Comparison of ENCODE assay signal across 10 mouse cellular contexts in genomic region chrX:144688142-144688206, GRCm38 (mm10). TPM values are rescaled to one million over a fixed set of nuclear protein-coding genes. Genes with fewer than 3 reads are reported as not detected.
DNase-seq lines count a peak whose midpoint lies in the region; ATAC-seq and TF ChIP-seq lines count a peak whose summit lies in the region.
"Had no signal": no experiment of that assay in that cellular context is flagged by ENCODE, and none has a peak within 500 bp of the region (broad histone marks: within the 10 kb centered on the region; RNA-seq: fewer than 3 reads in every experiment).

TSS of gene Trpc5 (minus strand) at chrX:144688180.

- peak within 1 kb of the TSS; percentile 65 for H3K4me2 ChIP-seq in lung, postnatal 0 days (replicated peaks; ENCODE audit: low read depth, low read length)
- H3K4me2 ChIP-seq in limb, embryonic 14.5 days (replicated peaks; ENCODE audit: low read depth, low read length, severe bottlenecking) = peak within 1 kb of the TSS; percentile 58
- H3K4me2 ChIP-seq in stomach, embryonic 16.5 days (ENCODE audit: low read depth, low read length) = peak within 1 kb of the TSS; percentile 60

- 0% methylated on average over 1 of the region's 1 CpGs for WGBS in cerebellum, adult 2 months
- 33% methylated on average over 1 of the region's 1 CpGs for WGBS in lung, postnatal 0 days
- WGBS in lung, adult 2 months = 18% methylated on average over 1 of the region's 1 CpGs
- 14% methylated on average over 1 of the region's 1 CpGs for WGBS in limb, embryonic 14.5 days
- 9% methylated on average over 1 of the region's 1 CpGs for WGBS in stomach, embryonic 16.5 days

- H3K36me3 ChIP-seq in lung, postnatal 0 days (ENCODE audit: insufficient read depth, low read length) = no peaks in the 10 kb centered on the region
- H3K36me3 ChIP-seq in limb, embryonic 14.5 days (ENCODE audit: control insufficient read depth, insufficient read depth, low read length) = no peaks in the 10 kb centered on the region
- H3K36me3 ChIP-seq in stomach, embryonic 16.5 days (ENCODE audit: control insufficient read depth, insufficient read depth, low read length) = no peaks in the 10 kb centered on the region

- H3K27ac ChIP-seq in cerebellum, adult 2 months (ENCODE audit: insufficient read depth, low read length) = no peak within 1 kb of the TSS
- H3K27ac ChIP-seq in lung, postnatal 0 days (ENCODE audit: low read length) = no peak within 1 kb of the TSS
- H3K27ac ChIP-seq in limb, embryonic 14.5 days (replicated peaks; ENCODE audit: low read depth, low read length) = no peak within 1 kb of the TSS
- H3K27ac ChIP-seq in stomach, embryonic 16.5 days (ENCODE audit: low read length) = no peak within 1 kb of the TSS
- H3K27ac ChIP-seq: macrophage had no signal

- no peaks in the 10 kb centered on the region for H3K9me3 ChIP-seq in lung, postnatal 0 days (ENCODE audit: low read length)
- no peaks in the 10 kb centered on the region for H3K9me3 ChIP-seq in limb, embryonic 14.5 days (ENCODE audit: control insufficient read depth, low read length)
- H3K9me3 ChIP-seq in stomach, embryonic 16.5 days (replicated peaks; ENCODE audit: control insufficient read depth, low read length) = no peaks in the 10 kb centered on the region

- no peaks in the 10 kb centered on the region for H3K4me1 ChIP-seq in cerebellum, adult 2 months (ENCODE audit: control insufficient read depth, insufficient read depth, low read length)
- no peaks in the 10 kb centered on the region for H3K4me1 ChIP-seq in lung, postnatal 0 days (ENCODE audit: insufficient read depth, low read depth, low read length)
- no peaks in the 10 kb centered on the region for H3K4me1 ChIP-seq in lung, adult 2 months (ENCODE audit: control insufficient read depth, insufficient read depth, low read length)
- no peaks in the 10 kb centered on the region for H3K4me1 ChIP-seq in limb, embryonic 14.5 days (ENCODE audit: control insufficient read depth, insufficient read depth, low read length)
- no peaks in the 10 kb centered on the region for H3K4me1 ChIP-seq in stomach, embryonic 16.5 days (ENCODE audit: control insufficient read depth, insufficient read depth, low read length)

- TF ChIP-seq EP300 in lung, postnatal 0 days (IDR thresholded peaks at IDR 0.05) = no peak

- TF ChIP-seq POLR2A in cerebellum, adult 2 months (IDR thresholded peaks at IDR 0.05; ENCODE audit: borderline replicate concordance, insufficient read depth, low read length) = no peak
- no peak for TF ChIP-seq POLR2A in lung, adult 2 months (IDR thresholded peaks at IDR 0.05; ENCODE audit: borderline replicate concordance, extremely low read depth, low read depth, low read length)
- TF ChIP-seq POLR2A in limb, embryonic 14.5 days (IDR thresholded peaks at IDR 0.05; ENCODE audit: borderline replicate concordance, extremely low read depth, insufficient read depth, insufficient read length) = no peak

- no peak for TF ChIP-seq CTCF in cerebellum, adult 2 months (IDR thresholded peaks at IDR 0.05; ENCODE audit: borderline replicate concordance, insufficient read depth, low read depth, low read length)
- no peak for TF ChIP-seq CTCF in lung, postnatal 0 days (IDR thresholded peaks at IDR 0.05)
- TF ChIP-seq CTCF in lung, adult 2 months (IDR thresholded peaks at IDR 0.05; ENCODE audit: insufficient read depth, low read length) = no peak

- H3K9ac ChIP-seq in lung, postnatal 0 days (replicated peaks; ENCODE audit: low read depth) = no peak within 1 kb of the TSS
- 0 out of 2 replicates have a peak within 1 kb of the TSS, but pooled peaks have one; percentile 28 for H3K9ac ChIP-seq in limb, embryonic 14.5 days (ENCODE audit: low read depth, low read length, severe bottlenecking)
- H3K9ac ChIP-seq in stomach, embryonic 16.5 days (ENCODE audit: low read length) = peak within 1 kb of the TSS; percentile 55

- H3K4me3 ChIP-seq in cerebellum, adult 2 months (replicated peaks; ENCODE audit: insufficient read depth, low read depth, low read length) = peak within 1 kb of the TSS; percentile 61
- peak within 1 kb of the TSS; percentile 28 for H3K4me3 ChIP-seq in lung, postnatal 0 days (ENCODE audit: low read depth, low read length)
- H3K4me3 ChIP-seq in lung, adult 2 months (replicated peaks; ENCODE audit: extremely low read depth, low read depth, low read length) = no peak within 1 kb of the TSS
- peak within 1 kb of the TSS; percentile 38 for H3K4me3 ChIP-seq in limb, embryonic 14.5 days (replicated peaks; ENCODE audit: low read length)
- H3K4me3 ChIP-seq in stomach, embryonic 16.5 days (replicated peaks; ENCODE audit: low read length) = peak within 1 kb of the TSS; percentile 47

- H3K27me3 ChIP-seq in cerebellum, adult 2 months (ENCODE audit: control insufficient read depth, insufficient read depth, low read length) = no peaks in the 10 kb centered on the region; the same call in 1 of the 2 replicates
- no peaks in the 10 kb centered on the region for H3K27me3 ChIP-seq in lung, postnatal 0 days (replicated peaks; ENCODE audit: insufficient read depth, low read length)
- H3K27me3 ChIP-seq in limb, embryonic 14.5 days (ENCODE audit: control insufficient read depth, insufficient read depth, low read length) = peaks cover 16% of the 10 kb centered on the region
- no peaks in the 10 kb centered on the region; the same call in 1 of the 2 replicates for H3K27me3 ChIP-seq in stomach, embryonic 16.5 days (ENCODE audit: control insufficient read depth, insufficient read depth, low read length)

- DNase-seq in cerebellum, adult 2 months = no peak
- DNase-seq in cerebellum, adult 9-10 months = no peak
- DNase-seq in lung, postnatal 0 days (ENCODE audit: low spot score) = no peak
- DNase-seq in lung, adult 2 months = no peak
- DNase-seq in limb, embryonic 14.5 days (ENCODE audit: low spot score) = no peak
- no peak for DNase-seq in embryo, embryonic 10 days (ENCODE audit: low spot score)
- DNase-seq in thymus, postnatal 10 days (ENCODE audit: low spot score in 2 of 2) = no peak
- DNase-seq: thymus, postnatal 36 days had no signal

- ATAC-seq in lung, postnatal 0 days = no peak
- no peak for ATAC-seq in limb, embryonic 14.5 days (ENCODE audit: low FRiP score, low read depth)
- ATAC-seq in stomach, embryonic 16.5 days (ENCODE audit: insufficient read depth, low FRiP score) = no peak

RNA-seq across cellular contexts. Expression of gene Trpc5, which starts in this region (rescaled TPM):
- polyA plus RNA-seq in cerebellum, adult 2 months (2012; rRNA removed) = 3.2 TPM in 2 replicates
- not detected in 2 replicates for polyA plus RNA-seq in lung, postnatal 0 days (2015; fragmentation: Nextera tagmentation; extraction: Ambion mirVana)
- polyA plus RNA-seq in lung, adult 2 months (2012; rRNA removed) = not detected in 2 replicates
- 0.50 and 0.54 TPM in 2 replicates for polyA plus RNA-seq in limb, embryonic 14.5 days (2012; rRNA removed)
- 0.28 and 0.51 TPM in 2 replicates for polyA plus RNA-seq in limb, embryonic 14.5 days (2014; fragmentation: Nextera tagmentation; extraction: Ambion mirVana)
- 0.24 and 0.40 TPM in 2 replicates for polyA plus RNA-seq in stomach, embryonic 16.5 days (2015; fragmentation: Nextera tagmentation; extraction: Ambion mirVana)
- polyA plus RNA-seq: macrophage had no signal
